Mouse (Mus musculus) erythroblast, adult 5-6 weeks (primary cell): ENCODE results near the gene Padi2. TPM values are rescaled to one million over a fixed set of nuclear protein-coding genes. Genes with fewer than 3 reads are reported as not detected.

ENCODE experiments used
- ATAC-seq: replicated peaks from 2 replicates; pipeline ENCODE4 v1.8.0; 2016; ENCODE audit warnings: moderate number of reproducible peaks, mild to moderate bottlenecking, moderate TSS enrichment, inconsistent platforms; ENCODE audit not compliant: poor library complexity, low FRiP score, severe bottlenecking
- total RNA-seq, 2 experiments: library from RNA; stranded (forward) in 1 of 2; stranded (reverse) in 1 of 2; fragments of 150-400 nt in 1 of 2; fragments of 200-764, 138-1000 nt in 1 of 2; gene quantifications; 2 replicates each; pipeline versions ENCODE4 v1.2.3 to v1.2.4; 2015 to 2017; ENCODE audit warnings: low replicate concordance in 2 of 2

Gene Padi2
- total RNA-seq, 2 experiments from 2014 or later, result 5.1 to 7.1 TPM

GRCm38 (mm10) chr4:140951861-140952641, 45.9 kb downstream of the Padi2 start:
- no peak for ATAC-seq

GRCm38 (mm10) chr4:140957131-140957702, 51.1 kb downstream of the Padi2 start:
- ATAC-seq, result no peak

- ATAC-seq, result peak; percentile 57
Observed at GRCm38 (mm10) chr4:140957725-140958124, 51.6 kb downstream of the Padi2 start.

- ATAC-seq, result no peak
Observed at GRCm38 (mm10) chr4:140958319-140958718, 52.2 kb downstream of the Padi2 start.

GRCm38 (mm10) chr4:140959128-140959679, 53.1 kb downstream of the Padi2 start:
- no peak for ATAC-seq

- ATAC-seq, result no peak
Observed at GRCm38 (mm10) chr4:140959715-140960479, 53.8 kb downstream of the Padi2 start.

GRCm38 (mm10) chr4:140960781-140961466, 54.8 kb downstream of the Padi2 start, which contains the start of gene Sdhb:
Sdhb (plus strand) TSS chr4:140961203.
- peak; percentile 91 for ATAC-seq

GRCm38 (mm10) chr4:140961467-140962206, 55.5 kb downstream of the Padi2 start:
- ATAC-seq, result peak; percentile 27

- no peak for ATAC-seq
Observed at GRCm38 (mm10) chr4:140962207-140962909, 56.2 kb downstream of the Padi2 start.

GRCm38 (mm10) chr4:140962950-140963349, 56.8 kb downstream of the Padi2 start:
- ATAC-seq, result no peak

GRCm38 (mm10) chr4:140963941-140964597, 57.9 kb downstream of the Padi2 start:
- ATAC-seq, result no peak

GRCm38 (mm10) chr4:140964620-140965019, 58.5 kb downstream of the Padi2 start:
- 0 out of 2 replicates have a peak, but pooled peaks have one; percentile 39 for ATAC-seq

GRCm38 (mm10) chr4:140967386-140968159, 61.4 kb downstream of the Padi2 start:
- no peak for ATAC-seq

GRCm38 (mm10) chr4:140971691-140972090, 65.5 kb downstream of the Padi2 start:
- ATAC-seq, result no peak

- no peak for ATAC-seq
Observed at GRCm38 (mm10) chr4:140974408-140974807, 68.3 kb downstream of the Padi2 start.

- no peak for ATAC-seq
Observed at GRCm38 (mm10) chr4:140975356-140975755, 69.2 kb downstream of the Padi2 start.

GRCm38 (mm10) chr4:140977278-140977677, 71.1 kb downstream of the Padi2 start:
- no peak for ATAC-seq
